Mouse (Mus musculus): ENCODE measurements around the gene Epas1. TPM values are rescaled to one million over a fixed set of nuclear protein-coding genes. Genes with fewer than 3 reads are reported as not detected.

Epas1 gene
- 1 to 10 TPM; 2.1 to 4.0 TPM for total RNA-seq (2023)

GRCm38 (mm10) chr17:86753130-86753821 lies at the start of gene Epas1:
Epas1 (plus strand) TSS chr17:86753700.

Other genes with a start within 250 kb of the Epas1 start
- not detected for gene Gm10309, start 248.5 kb upstream of the Epas1 start, total RNA-seq (2023)
- not detected for gene Tmem247, start 163.6 kb downstream of the Epas1 start, total RNA-seq (2023)
- not detected for gene Atp6v1e2, start 194.2 kb downstream of the Epas1 start, total RNA-seq (2023)
- gene Rhoq, start 209.4 kb downstream of the Epas1 start, total RNA-seq (2023) = 10 to 100 TPM; 74.5 to 77.9 TPM